Mouse (Mus musculus): Measurements from ENCODE around the gene Gm43517.

The Gm43517 gene

DNA sequence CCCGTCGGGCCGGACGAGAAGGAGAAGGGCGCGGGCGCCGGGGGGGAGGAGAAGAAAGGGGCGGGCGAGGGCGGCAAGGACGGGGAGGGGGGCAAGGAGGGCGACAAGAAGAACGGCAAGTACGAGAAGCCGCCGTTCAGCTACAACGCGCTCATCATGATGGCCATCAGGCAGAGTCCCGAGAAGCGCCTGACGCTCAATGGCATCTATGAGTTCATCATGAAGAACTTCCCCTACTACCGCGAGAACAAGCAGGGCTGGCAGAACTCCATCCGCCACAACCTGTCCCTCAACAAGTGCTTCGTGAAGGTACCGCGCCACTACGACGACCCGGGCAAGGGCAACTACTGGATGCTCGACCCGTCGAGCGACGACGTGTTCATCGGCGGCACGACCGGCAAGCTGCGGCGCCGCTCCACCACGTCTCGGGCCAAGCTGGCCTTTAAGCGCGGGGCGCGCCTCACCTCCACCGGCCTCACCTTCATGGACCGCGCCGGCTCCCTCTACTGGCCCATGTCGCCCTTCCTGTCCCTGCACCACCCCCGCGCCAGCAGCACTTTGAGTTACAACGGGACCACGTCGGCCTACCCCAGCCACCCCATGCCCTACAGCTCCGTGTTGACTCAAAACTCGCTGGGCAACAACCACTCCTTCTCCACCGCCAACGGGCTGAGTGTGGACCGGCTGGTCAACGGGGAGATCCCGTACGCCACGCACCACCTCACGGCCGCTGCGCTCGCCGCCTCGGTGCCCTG lies at the start of gene Gm43517:
Gene Gm43517, plus strand, starts transcription at position 299 of the 755 bp plus-strand sequence.
- DNase-seq (ENCODE audit: low read depth, low spot score), result no peak

DNA sequence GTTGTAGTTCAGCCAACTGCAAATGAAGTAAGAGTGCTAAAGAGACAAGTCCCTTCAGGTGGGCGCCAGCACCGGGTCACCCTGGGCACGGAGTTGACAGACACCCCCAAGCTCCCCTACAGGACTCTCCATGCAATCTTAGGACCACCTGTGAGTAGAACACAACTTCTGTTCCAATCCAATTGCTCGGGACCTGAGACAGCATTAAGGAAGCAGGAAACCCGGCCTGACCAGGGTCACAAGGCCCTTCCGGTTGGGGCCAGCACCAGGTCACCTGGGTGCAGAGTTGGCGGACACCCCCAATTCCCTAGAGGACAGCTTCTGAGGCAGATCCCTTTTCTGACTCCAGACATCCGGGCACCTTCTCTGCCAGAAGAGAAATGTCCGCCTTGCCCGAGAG lies 35.3 kb upstream of the Gm43517 start:
- no peak for DNase-seq (ENCODE audit: low read depth, low spot score)

DNA sequence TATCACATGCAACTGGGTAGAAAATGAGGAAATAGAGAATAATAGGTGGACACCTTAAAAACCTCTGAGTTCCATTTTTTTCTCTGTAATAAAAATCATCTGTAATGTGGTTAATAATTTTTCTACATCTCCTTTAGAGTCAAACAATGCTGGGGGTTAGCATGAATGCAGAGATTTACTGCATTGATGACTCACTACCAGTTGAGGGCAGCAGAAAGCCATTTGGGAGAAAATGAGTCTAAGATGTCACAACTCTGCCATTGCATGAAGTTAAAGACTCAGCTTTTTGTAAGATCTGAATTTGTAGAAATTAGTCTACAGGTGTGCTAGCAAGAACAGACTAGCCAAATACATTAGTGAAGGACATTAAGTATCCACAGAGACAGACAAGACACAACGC lies 16.0 kb upstream of the Gm43517 start:
- no peak for DNase-seq (ENCODE audit: low read depth, low spot score)

DNA sequence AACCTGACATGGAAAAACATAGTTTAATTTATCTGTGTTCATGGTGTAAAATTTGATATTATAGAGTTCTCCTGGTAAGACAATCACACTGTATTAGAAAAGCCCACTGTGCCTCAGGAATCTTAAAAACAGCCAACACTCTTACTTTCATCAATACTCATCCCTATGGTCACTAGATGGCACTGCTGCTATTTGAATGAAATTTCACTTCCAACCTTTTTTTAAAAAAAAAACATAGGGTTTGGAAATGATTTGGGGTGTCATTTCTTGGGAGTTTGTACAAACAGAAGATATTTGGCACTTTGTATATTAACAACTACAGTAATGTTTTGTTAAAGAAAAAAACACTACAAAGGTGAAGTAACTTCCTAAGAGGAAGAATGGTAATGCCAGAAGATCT lies 12.8 kb upstream of the Gm43517 start:
- DNase-seq (ENCODE audit: low read depth, low spot score), result peak; percentile 30

DNA sequence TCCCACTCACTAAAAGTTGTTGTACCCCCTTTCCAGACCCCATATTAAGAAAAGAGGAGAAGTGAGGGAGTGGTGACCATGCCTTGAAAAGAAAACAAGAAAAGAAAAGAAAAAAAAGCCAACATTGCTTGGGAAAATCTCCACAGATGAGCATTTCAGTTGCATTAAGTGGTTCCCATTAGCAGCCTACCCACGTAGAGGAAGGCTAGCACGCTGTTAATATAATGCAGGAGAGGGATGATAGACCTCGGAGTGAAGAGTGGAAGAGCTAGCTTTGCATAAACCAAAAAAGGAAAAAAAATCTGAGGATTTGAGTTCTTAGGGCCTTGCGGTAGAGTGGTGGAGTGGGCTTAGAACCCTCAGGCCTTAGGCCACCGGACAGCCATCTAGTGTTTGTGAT lies 11.8 kb upstream of the Gm43517 start:
- no peak for DNase-seq (ENCODE audit: low read depth, low spot score)

DNA sequence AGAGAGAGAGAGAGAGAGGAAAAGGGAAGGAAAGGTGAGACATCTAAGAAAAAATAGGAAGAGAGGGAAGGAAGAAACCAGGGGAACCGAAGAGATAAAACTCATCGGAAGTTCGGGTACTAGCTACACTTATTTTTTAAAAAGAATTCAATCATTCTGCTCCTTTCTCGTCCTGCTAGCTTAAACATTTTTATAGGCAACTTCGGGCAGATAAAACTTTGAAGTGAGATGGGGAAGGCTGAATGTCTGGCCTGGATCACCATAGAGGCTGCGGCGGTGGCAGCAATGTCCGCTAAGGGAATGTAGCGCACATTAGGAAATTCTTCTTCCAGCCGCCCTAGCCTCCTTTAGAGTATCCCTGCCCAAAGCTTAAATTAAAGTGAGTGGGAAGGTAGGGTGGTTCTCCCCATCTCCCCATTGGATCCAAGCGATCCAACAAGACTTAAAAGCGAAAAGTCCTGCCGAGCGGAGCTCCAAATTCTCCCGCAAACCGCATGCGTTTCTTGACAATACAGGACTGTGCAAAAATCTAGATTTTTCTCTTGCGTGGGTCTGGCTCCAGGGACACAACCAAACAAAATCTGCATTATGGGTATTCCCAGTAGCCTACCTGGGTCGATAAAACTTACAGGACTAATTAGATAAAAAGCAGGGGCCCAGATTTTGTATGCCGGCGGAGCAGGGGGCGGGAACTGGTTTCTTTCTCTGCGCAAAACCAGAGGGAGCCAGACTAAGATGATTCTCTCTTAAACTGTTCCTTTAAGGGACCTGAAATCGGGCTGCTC lies 11.0 kb upstream of the Gm43517 start:
- no peak for DNase-seq (ENCODE audit: low read depth, low spot score)

DNA sequence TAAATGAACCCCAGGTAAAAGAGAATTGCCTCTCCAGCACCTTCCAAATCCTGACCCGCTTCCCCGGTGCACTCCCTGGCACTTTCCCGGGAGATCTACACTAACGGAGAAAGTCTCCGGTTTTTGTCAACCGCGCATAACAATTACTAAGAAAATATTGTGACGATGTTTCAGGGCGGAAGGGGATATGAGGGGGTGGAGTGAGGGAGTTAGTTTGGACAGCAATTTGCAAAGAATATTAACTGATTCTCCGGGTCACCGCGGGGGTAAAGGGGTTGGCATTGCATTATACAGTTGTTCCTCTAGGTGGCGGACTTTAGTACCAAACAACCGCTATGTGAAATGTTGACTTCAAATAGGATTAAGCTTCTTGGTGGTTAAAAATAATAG lies 10.4 kb upstream of the Gm43517 start:
- no peak for DNase-seq (ENCODE audit: low read depth, low spot score)

DNA sequence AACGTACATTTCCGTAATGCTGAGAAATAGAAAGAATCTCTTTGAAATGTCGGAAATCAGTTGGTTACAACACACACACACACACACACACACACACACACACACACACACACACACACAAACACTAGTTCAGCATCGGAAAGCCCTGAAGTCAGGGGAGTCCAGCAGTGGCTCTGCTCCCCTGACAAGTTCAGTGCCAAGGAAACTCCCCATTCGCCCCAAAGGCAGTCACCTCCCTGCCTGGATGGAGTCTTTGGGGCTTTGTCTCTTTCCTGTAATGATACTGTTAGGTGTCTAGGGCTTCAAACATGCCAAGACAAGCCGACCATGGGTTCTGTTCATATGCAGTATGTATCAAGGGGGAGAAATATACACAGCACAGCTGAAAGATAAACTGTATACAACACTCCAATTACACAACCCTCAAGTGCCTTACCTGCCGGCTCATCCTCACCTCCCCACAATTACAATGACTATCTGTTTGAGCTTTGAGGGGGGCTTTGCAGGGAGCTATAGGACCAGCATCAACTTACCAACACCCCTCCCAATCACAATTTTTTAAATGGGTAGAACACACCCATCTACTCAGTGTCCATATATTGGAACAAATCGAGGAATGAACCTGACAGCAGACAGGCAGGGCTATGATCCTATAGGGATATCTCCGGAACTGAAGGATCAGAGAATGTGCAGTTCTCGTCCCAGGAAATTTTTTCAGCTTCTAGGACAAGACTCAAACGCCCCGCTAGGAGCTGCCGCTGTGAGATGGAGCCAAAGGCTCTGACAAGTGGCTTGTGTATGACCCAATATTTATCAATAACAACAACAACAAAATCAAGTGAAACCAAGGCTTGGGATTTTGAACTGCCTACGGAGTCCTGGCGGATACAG lies 9.3 kb upstream of the Gm43517 start:
- no peak for DNase-seq (ENCODE audit: low read depth, low spot score)

DNA sequence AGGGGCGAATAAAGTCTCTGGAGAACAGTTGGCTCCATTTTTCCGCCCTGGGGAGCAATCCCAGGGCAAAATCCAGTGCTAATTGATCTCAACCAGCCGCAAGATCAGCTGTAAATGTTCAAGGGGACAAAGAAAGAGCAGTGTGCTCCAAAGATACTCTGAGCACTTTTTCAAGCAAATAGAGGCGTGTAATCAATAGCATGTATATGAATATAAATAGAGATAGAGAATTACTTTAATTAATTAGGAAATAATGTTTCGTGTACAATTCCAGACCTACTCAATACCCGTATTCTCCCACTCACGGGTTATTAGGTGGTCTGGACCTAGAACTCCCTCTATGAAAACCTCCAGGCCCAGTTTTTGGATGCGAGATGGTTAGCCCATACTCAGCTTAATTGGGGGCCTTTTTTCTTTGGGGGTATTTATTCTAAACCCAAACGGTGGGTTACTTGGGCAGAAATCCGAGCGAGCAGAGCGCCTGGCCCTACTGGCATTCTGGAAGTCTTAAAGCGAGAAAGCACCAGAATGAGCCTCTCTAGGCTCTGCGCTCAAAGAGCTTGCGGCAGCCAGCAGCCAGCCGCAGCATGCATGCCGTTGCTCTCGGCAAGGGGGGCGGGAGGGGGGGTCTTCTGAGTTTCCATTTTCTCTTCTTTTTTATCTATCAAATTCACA lies 8.5 kb upstream of the Gm43517 start:
- DNase-seq (ENCODE audit: low read depth, low spot score), result no peak

DNA sequence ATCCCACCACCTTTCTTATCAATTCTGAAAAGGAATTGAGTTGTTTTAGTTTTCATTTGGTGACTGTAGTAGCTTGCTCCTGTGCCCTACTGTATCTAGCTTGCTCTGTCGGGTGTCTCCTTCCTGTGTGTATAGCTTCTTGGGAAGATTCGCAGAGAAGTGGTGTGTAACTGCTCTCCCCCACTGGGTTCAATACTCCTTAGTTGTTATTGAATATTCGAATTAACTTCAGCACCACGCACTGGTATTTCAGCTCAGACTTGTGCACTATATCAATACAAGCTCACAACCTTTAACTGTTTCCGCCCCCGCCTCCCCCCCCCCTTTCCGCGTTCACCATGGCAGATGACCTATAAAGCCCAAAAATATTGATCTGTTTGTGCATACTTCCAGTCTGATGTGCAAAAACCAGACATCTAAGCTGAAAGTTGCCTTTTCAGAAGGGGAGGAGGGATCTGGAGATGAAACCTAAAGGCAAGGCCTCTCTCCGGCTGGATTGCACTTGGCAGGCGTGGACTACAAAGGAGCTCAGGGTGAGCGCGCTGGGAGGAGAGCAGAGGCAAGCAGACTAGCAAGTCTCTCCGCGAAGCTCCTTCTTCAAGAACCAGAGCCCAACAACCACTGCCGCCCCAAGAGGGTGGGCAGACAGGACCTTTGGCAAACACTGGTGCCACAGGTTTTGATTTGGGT lies 7.5 kb upstream of the Gm43517 start:
- DNase-seq (ENCODE audit: low read depth, low spot score), result no peak

DNA sequence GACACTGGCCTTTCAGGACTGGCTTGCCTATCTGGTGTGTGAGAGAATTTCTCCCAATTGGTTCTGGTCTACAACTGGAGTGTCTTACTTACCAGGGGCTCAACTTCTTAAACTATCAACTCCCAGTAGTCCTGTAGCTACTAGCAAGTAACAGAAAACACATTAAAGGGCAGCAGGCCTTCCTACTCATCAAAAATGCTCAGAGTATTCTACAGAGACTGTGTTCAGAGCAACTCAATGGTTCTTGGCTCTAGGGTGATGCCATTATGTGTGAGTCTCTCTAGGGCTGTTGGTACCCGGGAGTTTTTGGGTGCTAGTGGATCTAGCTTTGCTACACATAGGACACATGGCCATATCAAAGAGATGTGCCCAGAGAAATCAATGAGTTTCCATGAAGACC lies 6.1 kb upstream of the Gm43517 start:
- DNase-seq (ENCODE audit: low read depth, low spot score), result no peak

DNA sequence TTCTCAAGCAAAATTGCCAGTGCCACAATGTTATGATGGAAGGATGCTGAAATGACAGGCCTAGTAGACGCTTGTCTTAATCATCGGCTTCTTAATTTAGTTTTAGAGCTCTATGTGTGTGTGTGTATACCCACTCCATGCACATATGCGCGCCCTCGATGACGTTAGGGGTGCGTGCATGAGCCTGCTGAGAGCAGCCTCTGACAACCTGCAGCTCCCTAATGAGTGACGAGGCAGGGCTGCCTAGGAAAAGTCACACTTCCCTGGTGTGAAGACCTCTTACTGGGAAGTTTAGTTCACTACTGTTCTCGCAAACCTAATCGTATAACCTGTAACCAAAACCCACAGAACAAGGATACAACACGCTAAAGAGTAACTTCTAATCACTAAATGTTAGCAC lies 5.5 kb upstream of the Gm43517 start:
- DNase-seq (ENCODE audit: low read depth, low spot score), result no peak

DNA sequence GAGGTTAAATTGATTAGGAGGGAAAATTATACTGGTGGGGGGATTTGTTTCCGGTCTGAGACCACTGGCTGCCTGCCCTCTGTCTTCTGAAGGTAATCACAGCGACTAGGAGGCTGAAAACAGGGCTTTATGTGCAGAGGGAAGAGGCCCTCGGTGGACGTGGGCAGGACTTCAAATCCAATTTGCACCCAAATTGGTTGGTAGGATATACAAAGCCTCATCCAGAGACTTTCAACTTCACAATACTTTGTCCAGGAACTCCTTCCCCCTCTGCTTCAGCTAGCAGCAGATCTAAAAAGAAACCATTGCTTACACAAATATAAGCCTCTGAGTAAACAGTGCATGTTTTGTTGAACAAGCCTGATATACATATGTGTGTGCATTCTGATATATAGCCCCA lies 4.5 kb upstream of the Gm43517 start:
- no peak for DNase-seq (ENCODE audit: low read depth, low spot score)

DNA sequence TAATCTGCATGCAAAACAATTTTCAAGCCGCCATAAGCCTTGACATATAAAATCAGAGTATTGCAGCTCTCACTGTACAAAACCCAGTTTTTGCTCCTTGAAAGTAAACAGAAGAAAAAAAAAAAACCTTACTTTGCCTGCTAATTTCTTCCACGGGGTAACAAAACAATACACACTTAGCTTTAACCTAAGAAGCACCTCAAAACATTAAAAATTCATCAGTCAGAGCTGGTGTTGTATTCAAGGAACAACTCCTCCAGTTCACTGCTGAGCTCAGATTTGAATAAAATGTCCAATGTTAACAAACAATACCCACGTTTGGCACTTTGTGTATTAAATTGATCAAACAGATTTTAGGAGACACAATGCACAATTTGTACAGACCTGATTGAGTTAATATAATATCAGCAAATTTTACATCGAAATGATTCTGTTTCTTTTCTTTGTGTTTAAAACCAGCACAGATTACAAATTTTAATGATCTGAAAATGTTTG lies 3.9 kb upstream of the Gm43517 start:
- no peak for DNase-seq (ENCODE audit: low read depth, low spot score)

DNA sequence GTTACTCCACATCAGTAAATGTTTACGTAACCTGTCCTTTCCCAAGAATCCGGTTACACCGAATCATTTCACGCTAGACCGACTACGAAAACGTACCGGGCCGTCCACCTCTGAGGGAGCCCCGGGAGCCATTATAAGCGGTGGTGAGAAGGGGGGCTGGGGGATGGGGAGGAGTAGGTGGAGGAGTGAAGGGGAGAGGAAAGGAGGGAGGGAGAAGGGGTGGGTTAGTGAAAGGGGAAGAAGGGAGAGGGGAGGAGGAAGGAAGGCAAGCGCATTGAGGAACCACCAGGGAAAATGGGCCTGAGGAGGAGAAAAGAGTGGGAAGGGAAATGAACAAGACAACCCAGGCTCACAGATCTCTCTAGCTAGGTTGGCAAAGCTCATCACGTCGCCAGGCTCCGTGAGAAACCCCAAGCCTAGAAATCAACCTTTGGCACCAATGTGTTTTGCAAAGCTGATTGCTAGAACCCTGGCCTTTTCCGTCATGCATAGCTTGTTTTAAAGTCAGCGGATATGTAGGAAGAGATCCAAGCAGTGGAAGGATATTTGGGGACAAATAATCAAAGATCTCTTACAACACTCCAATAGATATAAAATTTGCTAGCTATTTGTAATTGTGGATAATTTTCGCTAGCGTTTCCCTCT lies 3.1 kb upstream of the Gm43517 start:
- DNase-seq (ENCODE audit: low read depth, low spot score), result no peak

DNA sequence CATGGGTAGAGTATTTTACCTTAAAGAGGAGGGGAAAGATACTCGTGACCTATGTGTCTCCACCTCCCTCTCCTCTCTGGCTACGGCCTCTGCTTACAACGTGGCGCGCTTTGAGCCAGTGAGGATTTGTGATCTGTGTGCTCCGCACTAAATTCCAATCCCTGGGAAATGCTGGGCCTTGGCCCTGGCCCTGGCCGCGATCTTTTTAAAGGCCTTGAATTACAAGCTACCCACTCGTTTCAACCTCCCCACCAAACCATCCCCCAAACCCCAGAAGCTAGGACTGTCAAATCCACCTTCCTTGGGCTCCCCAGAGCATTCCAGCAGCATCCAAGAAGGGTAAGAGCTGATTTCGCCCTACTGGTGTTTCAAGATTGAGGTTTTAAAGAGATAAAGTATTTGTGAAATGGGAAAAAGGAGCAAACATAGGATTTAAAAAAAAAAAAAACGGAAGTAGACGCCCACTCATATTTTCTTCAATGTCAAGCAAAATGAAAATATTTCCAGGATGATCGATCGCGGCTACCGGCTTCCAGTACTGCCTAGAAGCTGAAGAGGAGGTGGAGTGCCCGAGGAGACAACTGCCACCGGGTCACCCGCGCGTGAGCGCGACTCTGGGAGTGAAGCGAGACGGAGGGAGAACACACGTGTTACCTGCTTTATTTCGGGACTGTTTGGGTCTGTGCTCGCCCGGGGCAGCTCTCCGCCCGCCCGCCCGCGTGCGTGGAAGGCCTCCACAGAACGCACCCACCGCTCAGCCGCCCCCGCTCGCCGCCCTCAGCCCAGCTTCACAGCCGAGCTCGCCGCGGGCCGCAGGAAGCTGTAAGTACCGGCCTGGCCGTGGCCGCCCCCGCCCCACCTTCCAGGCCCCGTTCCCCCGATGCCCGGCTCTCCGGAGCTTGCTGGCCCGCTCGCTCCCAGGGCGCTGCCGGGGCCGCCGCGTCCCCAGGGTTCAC lies 2.1 kb upstream of the Gm43517 start, which contains the start of gene Foxg1:
Gene Foxg1, plus strand, starts transcription at position 96 of the 956 bp plus-strand sequence.
- DNase-seq (ENCODE audit: low read depth, low spot score), result no peak

DNA sequence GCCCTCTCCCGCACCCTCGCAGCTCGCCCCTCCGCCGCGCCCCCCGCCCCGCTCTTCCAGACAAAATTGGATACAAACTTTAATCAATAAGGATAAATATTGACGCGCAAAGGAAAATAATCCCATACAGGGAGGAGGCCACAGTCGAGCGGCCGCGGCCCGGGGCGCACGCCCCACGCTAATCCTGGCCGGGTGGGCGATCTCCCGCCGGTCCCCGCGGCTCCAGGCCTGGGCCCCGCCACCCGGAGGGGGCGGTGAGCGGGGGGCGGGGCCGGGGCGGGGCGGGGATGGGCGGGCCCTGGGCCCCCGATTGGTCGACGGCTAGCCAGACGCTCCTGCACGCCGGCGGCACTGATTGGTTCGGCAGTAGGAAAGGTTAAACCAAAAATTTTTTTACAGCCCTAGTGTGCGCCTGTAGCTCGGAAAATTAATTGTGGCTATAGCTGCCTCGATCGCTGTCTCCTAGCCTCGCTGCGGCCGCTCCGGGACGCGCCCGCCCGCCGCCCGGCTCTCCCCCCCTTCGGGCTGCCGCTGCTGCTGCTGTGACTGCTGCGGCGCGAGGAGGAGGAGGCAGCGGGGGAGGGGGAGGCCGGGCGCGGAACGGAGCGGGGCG lies 1.3 kb upstream of the Gm43517 start:
- DNase-seq (ENCODE audit: low read depth, low spot score), result no peak

DNA sequence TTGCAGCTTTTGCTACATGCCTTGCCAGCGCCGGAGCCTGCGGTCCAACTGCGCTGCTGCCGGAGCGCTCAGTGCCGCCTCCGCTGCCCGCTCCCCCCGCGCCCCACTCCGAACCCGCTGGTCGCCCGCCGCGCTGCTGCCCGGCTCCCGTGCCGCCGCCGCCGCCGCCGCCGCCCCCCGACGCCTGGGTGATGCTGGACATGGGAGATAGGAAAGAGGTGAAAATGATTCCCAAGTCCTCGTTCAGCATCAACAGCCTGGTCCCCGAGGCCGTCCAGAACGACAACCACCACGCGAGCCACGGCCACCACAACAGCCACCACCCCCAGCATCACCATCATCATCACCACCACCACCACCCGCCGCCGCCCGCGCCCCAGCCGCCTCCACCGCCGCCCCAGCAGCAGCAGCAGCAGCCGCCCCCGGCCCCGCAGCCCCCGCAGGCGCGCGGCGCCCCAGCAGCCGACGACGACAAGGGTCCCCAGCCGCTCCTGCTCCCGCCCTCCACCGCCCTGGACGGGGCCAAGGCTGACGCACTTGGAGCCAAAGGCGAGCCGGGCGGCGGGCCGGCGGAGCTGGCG lies 589 bp upstream of the Gm43517 start:
- DNase-seq (ENCODE audit: low read depth, low spot score), result no peak
